Comparison of ENCODE assay signal across 8 mouse cellular contexts in genomic region chr10:100016941-100017770, GRCm38 (mm10). TPM values are rescaled to one million over a fixed set of nuclear protein-coding genes. Genes with fewer than 3 reads are reported as not detected.
DNase-seq lines count a peak whose midpoint lies in the region; ATAC-seq and TF ChIP-seq lines count a peak whose summit lies in the region.

No protein-coding gene starts in this region.

- peak overlapping the region; percentile 78 for H3K9ac ChIP-seq in heart, postnatal 0 days (replicated peaks; ENCODE audit: low read depth, low read length)
- H3K9ac ChIP-seq in lung, postnatal 0 days (replicated peaks; ENCODE audit: low read depth) = peak overlapping the region; percentile 54

- H3K36me3 ChIP-seq in C2C12 (ENCODE audit: control insufficient read depth, insufficient read depth) = peaks cover 6% of the 10 kb centered on the region
- H3K36me3 ChIP-seq in heart, postnatal 0 days (replicated peaks; ENCODE audit: control insufficient read depth, insufficient read depth, low read length) = no peaks in the 10 kb centered on the region
- no peaks in the 10 kb centered on the region for H3K36me3 ChIP-seq in lung, postnatal 0 days (ENCODE audit: insufficient read depth, low read length)

- no peak overlapping the region for H3K27ac ChIP-seq in heart, postnatal 0 days (ENCODE audit: low read depth)
- H3K27ac ChIP-seq in lung, postnatal 0 days (ENCODE audit: low read length) = peak overlapping the region; percentile 43; the same call in 1 of the 2 replicates

- H3K4me3 ChIP-seq in C2C12 (ENCODE audit: insufficient read depth, poor library complexity, severe bottlenecking) = peak overlapping the region; percentile 71
- peak overlapping the region; percentile 85 for H3K4me3 ChIP-seq in heart, postnatal 0 days (ENCODE audit: low read depth, low read length)
- H3K4me3 ChIP-seq in lung, postnatal 0 days (ENCODE audit: low read depth, low read length) = peak overlapping the region; percentile 88

- TF ChIP-seq EP300 in heart, postnatal 0 days (IDR thresholded peaks at IDR 0.05; ENCODE audit: low read depth) = no peak
- TF ChIP-seq EP300 in lung, postnatal 0 days (IDR thresholded peaks at IDR 0.05) = 0 out of 2 replicates have a peak, but pooled peaks have one; percentile 10

- ATAC-seq in heart, postnatal 0 days (ENCODE audit: insufficient read depth, low read depth) = no peak
- ATAC-seq in lung, postnatal 0 days = no peak
- no peak for ATAC-seq in granulocyte monocyte progenitor cell, adult 5-6 weeks (replicated peaks; ENCODE audit: poor library complexity, severe bottlenecking)

- no peaks in the 10 kb centered on the region for H3K9me3 ChIP-seq in heart, postnatal 0 days (replicated peaks; ENCODE audit: control insufficient read depth, low read length)
- no peaks in the 10 kb centered on the region for H3K9me3 ChIP-seq in lung, postnatal 0 days (ENCODE audit: low read length)

- peak; percentile 17 for DNase-seq in Muller cell, postnatal 12 days (ENCODE audit: inconsistent ontology term)
- no peak for DNase-seq in heart, postnatal 0 days (ENCODE audit: low spot score)
- DNase-seq in lung, postnatal 0 days (ENCODE audit: low spot score) = peak; percentile 22
- DNase-seq in adrenal gland, adult 18-20 months (ENCODE audit: low spot score in 2 of 2) = no peak
- no peak for DNase-seq in thymus, postnatal 4 days
- DNase-seq in ovary, postnatal 14 days (ENCODE audit: low spot score) = no peak

- no peak overlapping the region for H3ac ChIP-seq in C2C12 (ENCODE audit: control insufficient read depth, insufficient read length, low read depth)

- TF ChIP-seq CTCF in C2C12 (IDR thresholded peaks at IDR 0.05; ENCODE audit: control insufficient read depth, insufficient read depth, insufficient read length) = no peak
- no peak for TF ChIP-seq CTCF in heart, postnatal 0 days (IDR thresholded peaks at IDR 0.05; ENCODE audit: low read depth)
- no peak for TF ChIP-seq CTCF in lung, postnatal 0 days (IDR thresholded peaks at IDR 0.05)

- peaks cover 14% of the 10 kb centered on the region for H3K4me1 ChIP-seq in heart, postnatal 0 days (ENCODE audit: control insufficient read depth, insufficient read depth)
- H3K4me1 ChIP-seq in lung, postnatal 0 days (ENCODE audit: insufficient read depth, low read depth, low read length) = peaks cover 13% of the 10 kb centered on the region; the same call in 1 of the 2 replicates

- 29% methylated on average over 13 of the region's 13 CpGs for WGBS in heart, postnatal 0 days
- 9% methylated on average over 13 of the region's 13 CpGs for WGBS in lung, postnatal 0 days

- peak overlapping the region; percentile 86 for H3K4me2 ChIP-seq in heart, postnatal 0 days (ENCODE audit: low read depth, low read length)
- H3K4me2 ChIP-seq in lung, postnatal 0 days (replicated peaks; ENCODE audit: low read depth, low read length) = peak overlapping the region; percentile 78

- peaks cover 47% of the 10 kb centered on the region for H3K79me2 ChIP-seq in C2C12 (ENCODE audit: control insufficient read depth, insufficient read depth)

- H3K79me3 ChIP-seq in C2C12 (ENCODE audit: low read depth) = peaks cover 15% of the 10 kb centered on the region

- no peaks in the 10 kb centered on the region for H3K27me3 ChIP-seq in C2C12 (ENCODE audit: control insufficient read depth, insufficient read depth, insufficient read length)
- H3K27me3 ChIP-seq in heart, postnatal 0 days (ENCODE audit: control insufficient read depth, insufficient read depth, low read length) = no peaks in the 10 kb centered on the region
- no peaks in the 10 kb centered on the region for H3K27me3 ChIP-seq in lung, postnatal 0 days (replicated peaks; ENCODE audit: insufficient read depth, low read length)

TF ChIP-seq in C2C12, 6 proteins besides CTCF, POLR2A, EP300 and RAD21:
- TF ChIP-seq MAX (IDR thresholded peaks at IDR 0.05) (no peak), MYOD1 (IDR thresholded peaks at IDR 0.05; ENCODE audit: control insufficient read depth, insufficient read length, low read depth) (no peak)

RNA-seq across cellular contexts. Expression of gene Kitl, which starts 1.7 kb away (rescaled TPM):
- 6.8 TPM for polyA plus RNA-seq in C2C12 (2012; fragmentation: generic; extraction: Trizol)
- total RNA-seq in heart, postnatal 0 days (2014; rRNA removed; ENCODE audit: low replicate concordance) = 18.5 and 20.3 TPM in 2 replicates
- polyA plus RNA-seq in heart, postnatal 0 days (2015; fragmentation: Nextera tagmentation; extraction: Ambion mirVana) = 22.7 and 23.7 TPM in 2 replicates
- polyA plus RNA-seq in lung, postnatal 0 days (2015; fragmentation: Nextera tagmentation; extraction: Ambion mirVana) = 75.2 and 93.6 TPM in 2 replicates
- total RNA-seq in adrenal gland, adult 18-20 months (2021) = 10 to 100 TPM; 18.9 to 26.6 TPM
- total RNA-seq in granulocyte monocyte progenitor cell, adult 5-6 weeks (2014; fragmentation: Nextera tagmentation) = 0.17 TPM in 1 of 2 replicates, not detected in the other
- total RNA-seq in granulocyte monocyte progenitor cell, adult 5-6 weeks (2017) = not detected in 2 replicates

Comparison
In these comparisons a context has a peak if more than half of its experiments do, and no peak if none do; other contexts are left out.
1. DNase-seq: peak in Muller cell, postnatal 12 days (single experiment) and lung, postnatal 0 days (single experiment); none in heart, postnatal 0 days (single experiment), adrenal gland, adult 18-20 months (0 of 2), thymus, postnatal 4 days (single experiment) and ovary, postnatal 14 days (single experiment).
2. RNA of gene Kitl, which starts 1.7 kb away (total RNA-seq): 18.9 to 26.6 TPM in adrenal gland, adult 18-20 months and 18.5 to 20.3 TPM in heart, postnatal 0 days; 0.17 TPM in granulocyte monocyte progenitor cell, adult 5-6 weeks; every median in the first group is over 10 times any median in the second.
3. Peak in every context shown above with its lines, with median percentiles within 50 percentile points of each other: H3K4me3 ChIP-seq.